Mouse (Mus musculus) G1E (cell line): ENCODE data around the gene Sumf2.

Experiments used
- CTCF ChIP-seq: IDR thresholded peaks from 2 replicates; pipeline ENCODE4 v1.5.1; 2012; ENCODE audit warnings: low read depth, low read length, inconsistent platforms, mixed read lengths
- GATA1 ChIP-seq: IDR thresholded peaks from 2 replicates; pipeline ENCODE4 v1.6.1; 2012; ENCODE audit warnings: borderline replicate concordance, low read length, inconsistent platforms, mixed read lengths
- GATA2 ChIP-seq: IDR thresholded peaks from 2 replicates; pipeline ENCODE4 v1.6.1; 2012; ENCODE audit warnings: low read depth, low read length, inconsistent platforms, borderline replicate concordance
- POLR2AphosphoS5 ChIP-seq: IDR thresholded peaks from 2 replicates; pipeline ENCODE4 v1.6.1; 2012; ENCODE audit warnings: low read depth, low read length, inconsistent platforms; ENCODE audit not compliant: insufficient replicate concordance
- TAL1 ChIP-seq: conservative IDR thresholded peaks from 2 replicates; pipeline ENCODE4 v1.6.1; 2012; ENCODE audit warnings: low read depth, low read length, inconsistent platforms, mixed read lengths

- TF ChIP-seq GATA1 (no peak), CTCF (no peak), POLR2AphosphoS5 (no peak), GATA2 (no peak), TAL1 (no peak)
These were observed 33.1 kb downstream of the Sumf2 start for GRCm38 (mm10) chr5:129879888-129880287.
